Comparison of ENCODE assay signal across 12 mouse cellular contexts in the genomic region with DNA sequence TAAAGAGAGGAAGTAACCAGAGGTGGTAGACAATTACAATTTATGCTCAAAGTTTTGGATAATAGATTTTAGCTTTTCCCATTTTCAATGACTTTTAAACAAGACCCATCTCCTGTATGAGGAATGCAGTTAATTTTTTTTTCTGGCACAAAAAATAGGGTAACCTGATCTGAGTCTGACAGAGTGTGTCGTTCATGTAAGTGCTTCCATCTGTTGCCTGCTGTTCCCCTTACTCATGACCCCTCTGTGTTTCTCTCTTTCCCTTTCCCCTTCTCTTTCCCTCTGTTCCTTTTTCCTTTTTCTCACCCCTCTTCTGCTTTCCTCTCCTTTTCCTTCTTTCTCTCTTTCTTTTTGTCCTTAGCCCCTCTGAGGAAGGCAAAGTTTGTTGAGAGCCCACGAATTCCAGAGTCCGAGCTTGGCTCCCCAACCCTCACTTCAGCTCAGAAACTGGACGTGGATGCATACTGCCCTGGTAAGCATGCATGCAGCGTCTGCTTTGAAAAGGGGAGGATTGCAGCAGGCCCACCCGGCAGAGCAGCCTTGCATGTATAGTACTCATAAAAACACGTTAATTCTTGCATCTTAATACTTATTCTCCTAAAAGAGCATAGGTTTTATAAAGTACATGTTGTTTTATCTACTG.
A peak's percentile ranks its signal among the peaks of the same experiment; 100 is the strongest.
DNase-seq lines count a peak whose midpoint lies in the region; ATAC-seq and TF ChIP-seq lines count a peak whose summit lies in the region.
"Had no signal": no experiment of that assay in that cellular context is flagged by ENCODE, and none has a peak within 500 bp of the region (broad histone marks: within the 10 kb centered on the region; RNA-seq: fewer than 3 reads in every experiment).

No protein-coding gene starts in this region.

- no peaks in the 10 kb centered on the region for H3K36me3 ChIP-seq in lung, embryonic 14.5 days (ENCODE audit: insufficient read depth)
- H3K36me3 ChIP-seq in limb, embryonic 10.5 days, result no peaks in the 10 kb centered on the region
- no peaks in the 10 kb centered on the region for H3K36me3 ChIP-seq in neural tube, embryonic 13.5 days

- no peak overlapping the region for H3K9ac ChIP-seq in lung, embryonic 14.5 days
- H3K9ac ChIP-seq in neural tube, embryonic 13.5 days, result 0 out of 2 replicates have a peak overlapping the region, but pooled peaks have one; percentile 12

- no peaks in the 10 kb centered on the region for H3K27me3 ChIP-seq in lung, embryonic 14.5 days (ENCODE audit: insufficient read depth, low read length)
- no peaks in the 10 kb centered on the region for H3K27me3 ChIP-seq in limb, embryonic 10.5 days (ENCODE audit: low read depth, poor library complexity, severe bottlenecking)
- H3K27me3 ChIP-seq in neural tube, embryonic 13.5 days, result no peaks in the 10 kb centered on the region
- H3K27me3 ChIP-seq: CH12.LX had no signal

- TF ChIP-seq CTCF in lung, embryonic 14.5 days (IDR thresholded peaks at IDR 0.05; ENCODE audit: low read depth), result no peak
- no peak for TF ChIP-seq CTCF in lung, adult 2 months (IDR thresholded peaks at IDR 0.05; ENCODE audit: insufficient read depth, low read length)
- TF ChIP-seq CTCF in embryonic fibroblast, embryonic 13.5 days (IDR thresholded peaks at IDR 0.05; ENCODE audit: borderline replicate concordance, insufficient read depth, low read length), result no peak

- no peaks in the 10 kb centered on the region for H3K9me3 ChIP-seq in lung, embryonic 14.5 days (ENCODE audit: low read depth, low read length)
- no peaks in the 10 kb centered on the region for H3K9me3 ChIP-seq in limb, embryonic 10.5 days (replicated peaks)
- H3K9me3 ChIP-seq in neural tube, embryonic 13.5 days, result no peaks in the 10 kb centered on the region

- WGBS in lung, embryonic 14.5 days, result 41% methylated on average over 7 of the region's 7 CpGs
- 64% methylated on average over 7 of the region's 7 CpGs for WGBS in lung, adult 2 months
- 26% methylated on average over 7 of the region's 7 CpGs for WGBS in limb, embryonic 10.5 days
- 13% methylated on average over 7 of the region's 7 CpGs for WGBS in neural tube, embryonic 13.5 days

- no peak overlapping the region for H3K4me3 ChIP-seq in lung, embryonic 14.5 days (ENCODE audit: low read depth, low read length)
- H3K4me3 ChIP-seq in lung, adult 2 months (replicated peaks; ENCODE audit: extremely low read depth, low read depth, low read length), result no peak overlapping the region
- H3K4me3 ChIP-seq in embryonic fibroblast, embryonic 13.5 days (ENCODE audit: insufficient read depth, low read length), result no peak overlapping the region
- H3K4me3 ChIP-seq in limb, embryonic 10.5 days, result peak overlapping the region; percentile 35
- H3K4me3 ChIP-seq in neural tube, embryonic 13.5 days, result no peak overlapping the region
- H3K4me3 ChIP-seq: left cerebral cortex, adult 2 months had no signal

- peak overlapping the region; percentile 50; the same call in 1 of the 2 replicates for H3K27ac ChIP-seq in lung, embryonic 14.5 days (ENCODE audit: low read depth)
- H3K27ac ChIP-seq in embryonic fibroblast, embryonic 13.5 days (ENCODE audit: insufficient read depth, low read length), result peak overlapping the region; percentile 34; the same call in 1 of the 2 replicates
- peak overlapping the region; percentile 83 for H3K27ac ChIP-seq in limb, embryonic 10.5 days
- peak overlapping the region; percentile 76 for H3K27ac ChIP-seq in neural tube, embryonic 13.5 days (replicated peaks)
- H3K27ac ChIP-seq: left cerebral cortex, adult 2 months had no signal

- no peak for ATAC-seq in lung, embryonic 14.5 days (ENCODE audit: insufficient read depth)
- peak; percentile 43; the same call in 1 of the 2 replicates for ATAC-seq in neural tube, embryonic 13.5 days (ENCODE audit: low read depth)
- ATAC-seq in activated CD4-positive, CD25-positive, alpha-beta regulatory T cell, adult 4 months, result no peak

- DNase-seq in lung, embryonic 14.5 days, result peak; percentile 23
- no peak for DNase-seq in lung, adult 2 months
- DNase-seq in limb, embryonic 10.5 days (ENCODE audit: low spot score), result peak; percentile 34
- DNase-seq in cerebellum, postnatal 4 days (ENCODE audit: low spot score in 2 of 2), result no peak
- no peak for DNase-seq in layer of hippocampus, postnatal 36 days
- DNase-seq: kidney, adult 18-20 months; lung, postnatal 14 days had no signal

- H3K4me2 ChIP-seq in lung, embryonic 14.5 days, result no peak overlapping the region
- H3K4me2 ChIP-seq in neural tube, embryonic 13.5 days, result 0 out of 2 replicates have a peak overlapping the region, but pooled peaks have one; percentile 13

- H3K4me1 ChIP-seq in lung, embryonic 14.5 days (ENCODE audit: insufficient read depth), result peaks cover 5% of the 10 kb centered on the region; the same call in 1 of the 2 replicates
- H3K4me1 ChIP-seq in lung, adult 2 months (ENCODE audit: control insufficient read depth, insufficient read depth, low read length), result no peaks in the 10 kb centered on the region; the same call in none of the 2 replicates
- no peaks in the 10 kb centered on the region; the same call in 1 of the 2 replicates for H3K4me1 ChIP-seq in embryonic fibroblast, embryonic 13.5 days (ENCODE audit: control insufficient read depth, insufficient read depth, low read length)
- H3K4me1 ChIP-seq in limb, embryonic 10.5 days, result peaks cover 18% of the 10 kb centered on the region
- H3K4me1 ChIP-seq in neural tube, embryonic 13.5 days (replicated peaks), result peaks cover 27% of the 10 kb centered on the region

- TF ChIP-seq POLR2A in lung, adult 2 months (IDR thresholded peaks at IDR 0.05; ENCODE audit: borderline replicate concordance, extremely low read depth, low read depth, low read length), result no peak
- no peak for TF ChIP-seq POLR2A in embryonic fibroblast, embryonic 13.5 days (IDR thresholded peaks at IDR 0.05; ENCODE audit: low read depth, low read length)

Comparison
In these comparisons a context has a peak if more than half of its experiments do, and no peak if none do; other contexts are left out.
1. DNase-seq: peak in lung, embryonic 14.5 days (single experiment) and limb, embryonic 10.5 days (single experiment); none in lung, adult 2 months (single experiment), cerebellum, postnatal 4 days (0 of 2) and layer of hippocampus, postnatal 36 days (0 of 2).
2. Peak in every context shown above with its lines, with median percentiles within 50 percentile points of each other: H3K27ac ChIP-seq.